Mouse (Mus musculus) E14TG2a.4 (cell line): ENCODE data around the gene Mapkap1.
A peak's percentile ranks its signal among the peaks of the same experiment; 100 is the strongest.

Experiments used
- H3K27me3 ChIP-seq: 2 replicates; pipeline ENCODE4 v1.6.1; 2014; ENCODE audit warnings: low read length, control low read depth; ENCODE audit not compliant: insufficient read depth
- H3K36me3 ChIP-seq: 2 replicates; pipeline ENCODE4 v1.6.1; 2014; ENCODE audit warnings: low read length, control low read depth; ENCODE audit not compliant: insufficient read depth
- H3K4me1 ChIP-seq: replicated peaks from 2 replicates; pipeline ENCODE4 v1.6.1; 2014; ENCODE audit warnings: low read depth, low read length, control low read depth
- H3K4me3 ChIP-seq: replicated peaks from 2 replicates; pipeline ENCODE4 v1.5.1; 2014; ENCODE audit warnings: mild to moderate bottlenecking, low read length
- H3K9me3 ChIP-seq: 2 replicates; pipeline ENCODE4 v1.6.1; 2014; ENCODE audit warnings: low read length, control low read depth
- CTCF ChIP-seq: conservative IDR thresholded peaks from 2 replicates; pipeline ENCODE4 v1.5.1; 2014; ENCODE audit warnings: low read length
- NANOG ChIP-seq: IDR thresholded peaks from 2 replicates; pipeline ENCODE4 v1.6.1; 2014; ENCODE audit warnings: borderline replicate concordance, low read length, mixed read lengths
- POU5F1 ChIP-seq: IDR thresholded peaks from 2 replicates; pipeline ENCODE4 v1.6.1; 2014; ENCODE audit warnings: low read length, borderline replicate concordance

Mapkap1 gene

DNA sequence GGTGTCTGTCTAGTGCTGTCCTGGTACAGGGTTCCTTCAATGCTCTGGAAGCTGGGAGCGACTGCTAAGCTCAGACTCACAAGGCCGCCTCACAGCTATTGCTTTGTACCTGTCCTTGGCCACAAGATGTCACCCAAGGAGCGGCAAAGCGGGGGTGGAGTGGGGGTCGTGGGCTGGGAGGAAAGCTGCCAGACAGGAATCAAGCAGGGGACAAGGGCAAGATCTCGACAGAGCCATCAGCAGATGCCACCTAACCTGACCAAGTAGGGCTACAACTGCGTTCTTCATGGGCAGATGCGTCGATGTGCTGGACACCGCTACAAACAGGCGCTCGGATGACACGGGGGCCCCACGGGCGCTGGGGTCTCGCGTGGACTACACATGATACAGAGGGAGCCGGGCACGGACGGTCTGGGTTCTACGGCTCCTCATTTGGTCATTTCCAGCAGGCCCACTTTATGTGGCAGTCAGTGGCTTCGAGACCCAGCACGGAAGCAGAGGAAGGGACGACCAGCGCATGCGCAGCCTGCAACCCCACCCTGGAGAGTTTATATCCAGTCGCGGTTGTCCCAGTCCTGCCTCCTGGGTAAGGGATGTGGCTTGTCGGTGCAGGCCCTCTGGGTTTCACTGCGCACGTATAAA lies 264.9 kb downstream of the Mapkap1 start:
- TF ChIP-seq POU5F1 = no peak
- peak; percentile 12; the same call in 1 of the 2 replicates for TF ChIP-seq CTCF
- Histone ChIP-seq H3K27me3 (peaks cover 24% of the 10 kb centered on the region), H3K4me1 (peaks cover 47% of the 10 kb centered on the region), H3K9me3 (0 out of 2 replicates have a peak, but pooled peaks cover 4% of the 10 kb centered on the region), H3K4me3 (peak overlapping the region; percentile 62), H3K36me3 (peaks cover 24% of the 10 kb centered on the region)

GRCm38 (mm10) chr2:34673846-34674245 lies 267.3 kb downstream of the Mapkap1 start:
- H3K27me3 ChIP-seq = peaks cover 8% of the 10 kb centered on the region; the same call in 1 of the 2 replicates

More at GRCm38 (mm10) chr2:34673846-34674245, 267.3 kb downstream of the Mapkap1 start:
- Histone ChIP-seq H3K4me1 (peaks cover 31% of the 10 kb centered on the region), H3K36me3 (peaks cover 47% of the 10 kb centered on the region), H3K4me3 (no peak overlapping the region), H3K9me3 (no peaks in the 10 kb centered on the region)
- TF ChIP-seq POU5F1 (no peak), NANOG (no peak), CTCF (no peak)
